Mouse (Mus musculus): ENCODE results near the gene Prmt3.

- no peak for TF ChIP-seq CHD2 (IDR thresholded peaks at IDR 0.05; ENCODE audit: low read depth, low read length)
- TF ChIP-seq HCFC1 (IDR thresholded peaks at IDR 0.05; ENCODE audit: borderline replicate concordance, insufficient read depth, low read length): no peak
- TF ChIP-seq MAFK (IDR thresholded peaks at IDR 0.05; ENCODE audit: insufficient read depth, low read depth, low read length): no peak
These were observed 25.2 kb upstream of the Prmt3 start for GRCm38 (mm10) chr7:49752730-49753506.
